8 mouse cellular contexts compared by ENCODE assay signal in genomic region chr9:96537615-96537919, GRCm38 (mm10). TPM values are rescaled to one million over a fixed set of nuclear protein-coding genes. Genes with fewer than 3 reads are reported as not detected.
DNase-seq lines count a peak whose midpoint lies in the region; ATAC-seq and TF ChIP-seq lines count a peak whose summit lies in the region.
"Had no signal": no experiment of that assay in that cellular context is flagged by ENCODE, and none has a peak within 500 bp of the region (broad histone marks: within the 10 kb centered on the region; RNA-seq: fewer than 3 reads in every experiment).

No protein-coding gene starts in this region.

- TF ChIP-seq POLR2A in embryonic fibroblast, embryonic 13.5 days (IDR thresholded peaks at IDR 0.05; ENCODE audit: low read depth, low read length), result no peak

- no peak overlapping the region for H3K4me3 ChIP-seq in heart, embryonic 16.5 days (ENCODE audit: low read length)
- H3K4me3 ChIP-seq in lung, postnatal 0 days (ENCODE audit: low read depth, low read length), result no peak overlapping the region
- no peak overlapping the region for H3K4me3 ChIP-seq in embryonic fibroblast, embryonic 13.5 days (ENCODE audit: insufficient read depth, low read length)
- H3K4me3 ChIP-seq in stomach, postnatal 0 days (ENCODE audit: low read depth, low read length), result no peak overlapping the region

- H3K27ac ChIP-seq in heart, embryonic 16.5 days (ENCODE audit: low read length), result no peak overlapping the region
- no peak overlapping the region for H3K27ac ChIP-seq in lung, postnatal 0 days (ENCODE audit: low read length)
- peak overlapping the region; percentile 56; the same call in 1 of the 2 replicates for H3K27ac ChIP-seq in embryonic fibroblast, embryonic 13.5 days (ENCODE audit: insufficient read depth, low read length)
- H3K27ac ChIP-seq in stomach, postnatal 0 days (replicated peaks), result no peak overlapping the region

- H3K4me1 ChIP-seq in heart, embryonic 16.5 days (ENCODE audit: control insufficient read depth, insufficient read depth, low read length), result peaks cover 3% of the 10 kb centered on the region; the same call in 1 of the 2 replicates
- peaks cover 9% of the 10 kb centered on the region; the same call in 1 of the 2 replicates for H3K4me1 ChIP-seq in lung, postnatal 0 days (ENCODE audit: insufficient read depth, low read depth, low read length)
- no peaks in the 10 kb centered on the region; the same call in 1 of the 2 replicates for H3K4me1 ChIP-seq in embryonic fibroblast, embryonic 13.5 days (ENCODE audit: control insufficient read depth, insufficient read depth, low read length)
- H3K4me1 ChIP-seq in stomach, postnatal 0 days (replicated peaks; ENCODE audit: control insufficient read depth, insufficient read depth), result no peaks in the 10 kb centered on the region

- H3K27me3 ChIP-seq in heart, embryonic 16.5 days (ENCODE audit: control insufficient read depth, insufficient read depth, low read length), result no peaks in the 10 kb centered on the region
- no peaks in the 10 kb centered on the region for H3K27me3 ChIP-seq in lung, postnatal 0 days (replicated peaks; ENCODE audit: insufficient read depth, low read length)
- no peaks in the 10 kb centered on the region for H3K27me3 ChIP-seq in stomach, postnatal 0 days (ENCODE audit: control insufficient read depth, insufficient read depth, low read length)

- WGBS in heart, embryonic 16.5 days, result 80% methylated on average over 6 of the region's 6 CpGs
- 92% methylated on average over 6 of the region's 6 CpGs for WGBS in lung, postnatal 0 days
- WGBS in stomach, postnatal 0 days, result 90% methylated on average over 6 of the region's 6 CpGs

- DNase-seq in heart, adult 8-10 months (ENCODE audit: low spot score), result no peak
- no peak for DNase-seq in lung, postnatal 0 days (ENCODE audit: low spot score)
- no peak for DNase-seq in lung, postnatal 14 days
- peak; percentile 14 for DNase-seq in stomach, postnatal 0 days (ENCODE audit: low spot score)
- no peak for DNase-seq in embryo, embryonic 9.5 days (ENCODE audit: extremely low spot score)

- no peaks in the 10 kb centered on the region for H3K9me3 ChIP-seq in heart, embryonic 16.5 days (replicated peaks; ENCODE audit: control insufficient read depth, low read length)
- no peaks in the 10 kb centered on the region for H3K9me3 ChIP-seq in lung, postnatal 0 days (ENCODE audit: low read length)
- H3K9me3 ChIP-seq in stomach, postnatal 0 days (ENCODE audit: control insufficient read depth, low read length), result no peaks in the 10 kb centered on the region

- peak overlapping the region; percentile 74 for H3K4me2 ChIP-seq in heart, embryonic 16.5 days (ENCODE audit: low read depth, low read length)
- 0 out of 2 replicates have a peak overlapping the region, but pooled peaks have one; percentile 74 for H3K4me2 ChIP-seq in lung, postnatal 0 days (replicated peaks; ENCODE audit: low read depth, low read length)
- H3K4me2 ChIP-seq in stomach, postnatal 0 days (replicated peaks; ENCODE audit: low read depth), result no peak overlapping the region

- TF ChIP-seq EP300 in lung, postnatal 0 days (IDR thresholded peaks at IDR 0.05), result no peak
- TF ChIP-seq EP300 in stomach, postnatal 0 days (optimal IDR thresholded peaks at IDR 0.05), result no peak

- peaks cover 8% of the 10 kb centered on the region for H3K36me3 ChIP-seq in heart, embryonic 16.5 days (ENCODE audit: control insufficient read depth, insufficient read depth)
- 0 out of 2 replicates have a peak, but pooled peaks cover 5% of the 10 kb centered on the region for H3K36me3 ChIP-seq in lung, postnatal 0 days (ENCODE audit: insufficient read depth, low read length)
- 0 out of 2 replicates have a peak, but pooled peaks cover 6% of the 10 kb centered on the region for H3K36me3 ChIP-seq in stomach, postnatal 0 days (ENCODE audit: control insufficient read depth, insufficient read depth, low read length)

- H3K9ac ChIP-seq in heart, embryonic 16.5 days (ENCODE audit: low read length), result no peak overlapping the region
- no peak overlapping the region for H3K9ac ChIP-seq in lung, postnatal 0 days (replicated peaks; ENCODE audit: low read depth)
- H3K9ac ChIP-seq in stomach, postnatal 0 days (ENCODE audit: low read length), result no peak overlapping the region

- TF ChIP-seq CTCF in lung, postnatal 0 days (IDR thresholded peaks at IDR 0.05), result no peak
- TF ChIP-seq CTCF in embryonic fibroblast, embryonic 13.5 days (IDR thresholded peaks at IDR 0.05; ENCODE audit: borderline replicate concordance, insufficient read depth, low read length), result no peak
- TF ChIP-seq CTCF in stomach, postnatal 0 days (IDR thresholded peaks at IDR 0.05; ENCODE audit: low read depth), result no peak

- ATAC-seq in heart, embryonic 16.5 days (replicated peaks; ENCODE audit: extremely low read depth, insufficient read depth, low FRiP score), result no peak
- ATAC-seq in lung, postnatal 0 days, result peak; percentile 2; the same call in 1 of the 2 replicates
- peak; percentile 10; the same call in 1 of the 2 replicates for ATAC-seq in stomach, postnatal 0 days (ENCODE audit: low FRiP score, low TSS enrichment)

RNA-seq across cellular contexts. Expression of gene Gm28729, which starts 12.5 kb away (rescaled TPM):
- polyA plus RNA-seq in heart, embryonic 16.5 days (2015; fragmentation: Nextera tagmentation; extraction: Ambion mirVana), result 0.21 TPM in 1 of 2 replicates, not detected in the other
- total RNA-seq in heart, adult 8-10 months (2022), result not detected
- polyA plus RNA-seq in lung, postnatal 0 days (2015; fragmentation: Nextera tagmentation; extraction: Ambion mirVana), result 2.7 and 4.4 TPM in 2 replicates
- polyA plus RNA-seq in embryonic fibroblast, embryonic 13.5 days (2011; ENCODE audit: insufficient read length, low read depth, missing spikeins), result not detected in 2 replicates
- polyA plus RNA-seq in stomach, postnatal 0 days (2015; fragmentation: Nextera tagmentation; extraction: Ambion mirVana), result not detected in 2 replicates
- total RNA-seq: granulocyte monocyte progenitor cell, adult 5-6 weeks had no signal

RNA-seq across cellular contexts. Expression of gene Rnf7, which starts 59.1 kb away (rescaled TPM):
- 186 and 194 TPM in 2 replicates for polyA plus RNA-seq in heart, embryonic 16.5 days (2015; fragmentation: Nextera tagmentation; extraction: Ambion mirVana)
- total RNA-seq in heart, adult 8-10 months (2022), result 10 to 100 TPM; 76.4 to 83.2 (median 81.2) TPM
- polyA plus RNA-seq in lung, postnatal 0 days (2015; fragmentation: Nextera tagmentation; extraction: Ambion mirVana), result 160 and 168 TPM in 2 replicates
- 78.6 and 82.4 TPM in 2 replicates for polyA plus RNA-seq in embryonic fibroblast, embryonic 13.5 days (2011; ENCODE audit: insufficient read length, low read depth, missing spikeins)
- 163 and 169 TPM in 2 replicates for polyA plus RNA-seq in stomach, postnatal 0 days (2015; fragmentation: Nextera tagmentation; extraction: Ambion mirVana)
